Mouse (Mus musculus): ENCODE results near the gene Olfr1462. TPM values are rescaled to one million over a fixed set of nuclear protein-coding genes. Genes with fewer than 3 reads are reported as not detected.

Gene Olfr1462
- not detected in 2 replicates for polyA plus RNA-seq (2015; fragmentation: Nextera tagmentation; extraction: Ambion mirVana)

GRCm38 (mm10) chr19:13185434-13185833 lies at the start of gene Olfr1462:
TSS of gene Olfr1462 (plus strand) at chr19:13185734.
- ATAC-seq (ENCODE audit: low read depth) = no peak
- Histone ChIP-seq H3K9me3 (peaks cover 10% of the 10 kb centered on the region), H3K27ac (replicated peaks) (no peak within 1 kb of the TSS), H3K36me3 (no peaks in the 10 kb centered on the region), H3K4me2 (no peak within 1 kb of the TSS), H3K27me3 (no peaks in the 10 kb centered on the region), H3K4me3 (no peak within 1 kb of the TSS), H3K9ac (no peak within 1 kb of the TSS), H3K4me1 (replicated peaks) (no peaks in the 10 kb centered on the region)
- whole genome bisulfite sequencing = 93% methylated on average over 1 of the region's 1 CpGs

GRCm38 (mm10) chr19:13149449-13149848 lies 36.1 kb upstream of the Olfr1462 start, which contains the start of gene Olfr1459:
TSS of gene Olfr1459 (minus strand) at chr19:13149549.
- ATAC-seq (ENCODE audit: low read depth) = no peak
- H3K9me3 ChIP-seq = peaks cover 35% of the 10 kb centered on the region
- H3K27me3 ChIP-seq = no peaks in the 10 kb centered on the region
- 78% methylated on average over 1 of the region's 1 CpGs for WGBS
- H3K4me2 ChIP-seq = no peak within 1 kb of the TSS
- H3K9ac ChIP-seq = no peak within 1 kb of the TSS
- no peaks in the 10 kb centered on the region for H3K36me3 ChIP-seq
- H3K4me1 ChIP-seq (replicated peaks) = no peaks in the 10 kb centered on the region
- H3K27ac ChIP-seq (replicated peaks) = no peak within 1 kb of the TSS
- no peak within 1 kb of the TSS for H3K4me3 ChIP-seq

- Histone ChIP-seq H3K9me3 (no peaks in the 10 kb centered on the region), H3K4me2 (no peak within 1 kb of the TSS), H3K27ac (replicated peaks) (no peak within 1 kb of the TSS), H3K36me3 (no peaks in the 10 kb centered on the region), H3K9ac (no peak within 1 kb of the TSS), H3K27me3 (no peaks in the 10 kb centered on the region), H3K4me1 (replicated peaks) (no peaks in the 10 kb centered on the region), H3K4me3 (no peak within 1 kb of the TSS)
- ATAC-seq (ENCODE audit: low read depth) = no peak
- 57% methylated on average over 1 of the region's 1 CpGs for WGBS
Observed at GRCm38 (mm10) chr19:13162700-13163099, 22.8 kb upstream of the Olfr1462 start, which contains the start of gene Olfr1461. TSS of gene Olfr1461 (plus strand) at chr19:13163000.

GRCm38 (mm10) chr19:13221666-13222065 lies 36.1 kb downstream of the Olfr1462 start:
- peaks cover 43% of the 10 kb centered on the region for H3K9me3 ChIP-seq
- no peak overlapping the region for H3K4me2 ChIP-seq
- 87% methylated on average over 11 of the region's 11 CpGs for WGBS
- no peak for ATAC-seq (ENCODE audit: low read depth)
- H3K4me1 ChIP-seq (replicated peaks) = no peaks in the 10 kb centered on the region
- H3K9ac ChIP-seq = no peak overlapping the region
- H3K4me3 ChIP-seq = no peak overlapping the region
- H3K36me3 ChIP-seq = no peaks in the 10 kb centered on the region
- H3K27me3 ChIP-seq = no peaks in the 10 kb centered on the region
- H3K27ac ChIP-seq (replicated peaks) = no peak overlapping the region

GRCm38 (mm10) chr19:13231028-13231427 lies 45.5 kb downstream of the Olfr1462 start, which contains the start of gene Olfr1463:
TSS of gene Olfr1463 (plus strand) at chr19:13231328.
- no peak for ATAC-seq (ENCODE audit: low read depth)

More at GRCm38 (mm10) chr19:13231028-13231427, 45.5 kb downstream of the Olfr1462 start, which contains the start of gene Olfr1463:
- Histone ChIP-seq H3K4me2 (no peak within 1 kb of the TSS), H3K9ac (no peak within 1 kb of the TSS), H3K27me3 (no peaks in the 10 kb centered on the region), H3K27ac (replicated peaks) (no peak within 1 kb of the TSS), H3K36me3 (no peaks in the 10 kb centered on the region), H3K4me3 (no peak within 1 kb of the TSS), H3K9me3 (peaks cover 17% of the 10 kb centered on the region), H3K4me1 (replicated peaks) (no peaks in the 10 kb centered on the region)

Other genes starting within 250 kb of the Olfr1462 start
- gene Olfr1450, start 235.5 kb upstream of the Olfr1462 start, polyA plus RNA-seq (2015; fragmentation: Nextera tagmentation; extraction: Ambion mirVana) = not detected in 2 replicates
- gene Olfr1451, start 190.7 kb upstream of the Olfr1462 start, polyA plus RNA-seq (2015; fragmentation: Nextera tagmentation; extraction: Ambion mirVana) = not detected in 2 replicates
- not detected in 2 replicates for gene Olfr1453, start 157.4 kb upstream of the Olfr1462 start, polyA plus RNA-seq (2015; fragmentation: Nextera tagmentation; extraction: Ambion mirVana)
- gene Olfr1454, start 125.1 kb upstream of the Olfr1462 start, polyA plus RNA-seq (2015; fragmentation: Nextera tagmentation; extraction: Ambion mirVana) = not detected in 2 replicates
- not detected in 2 replicates for gene Olfr1457, start 87.8 kb upstream of the Olfr1462 start, polyA plus RNA-seq (2015; fragmentation: Nextera tagmentation; extraction: Ambion mirVana)
- not detected in 2 replicates for gene Olfr1458, start 79.0 kb upstream of the Olfr1462 start, polyA plus RNA-seq (2015; fragmentation: Nextera tagmentation; extraction: Ambion mirVana)
- not detected in 2 replicates for gene Olfr1459, start 36.2 kb upstream of the Olfr1462 start, polyA plus RNA-seq (2015; fragmentation: Nextera tagmentation; extraction: Ambion mirVana)
- gene Olfr1461, start 22.7 kb upstream of the Olfr1462 start, polyA plus RNA-seq (2015; fragmentation: Nextera tagmentation; extraction: Ambion mirVana) = not detected in 2 replicates
- gene Olfr1463, start 45.6 kb downstream of the Olfr1462 start, polyA plus RNA-seq (2015; fragmentation: Nextera tagmentation; extraction: Ambion mirVana) = not detected in 2 replicates
- not detected in 2 replicates for gene Olfr1465, start 129.8 kb downstream of the Olfr1462 start, polyA plus RNA-seq (2015; fragmentation: Nextera tagmentation; extraction: Ambion mirVana)
- gene Olfr1466, start 153.1 kb downstream of the Olfr1462 start, polyA plus RNA-seq (2015; fragmentation: Nextera tagmentation; extraction: Ambion mirVana) = not detected in 2 replicates
- not detected in 2 replicates for gene Olfr1467, start 176.5 kb downstream of the Olfr1462 start, polyA plus RNA-seq (2015; fragmentation: Nextera tagmentation; extraction: Ambion mirVana)
- not detected in 2 replicates for gene Olfr1469, start 222.1 kb downstream of the Olfr1462 start, polyA plus RNA-seq (2015; fragmentation: Nextera tagmentation; extraction: Ambion mirVana)